Mouse (Mus musculus) embryonic facial prominence, embryonic 12.5 days (tissue): ENCODE results near the gene Pbx1. TPM values are rescaled to one million over a fixed set of nuclear protein-coding genes. Genes with fewer than 3 reads are reported as not detected.

Source experiments
- ATAC-seq: fragments of 200-750 bp; cut with Nextera tagmentation; 2 replicates; pipeline ENCODE4 v1.8.0; 2017; ENCODE audit not compliant: insufficient number of reproducible peaks, insufficient read depth, low FRiP score, low TSS enrichment
- H3K27ac ChIP-seq: fragments of 300-500 bp; sonication (generic); 2 replicates; pipeline ENCODE4 v1.5.1; 2016; ENCODE audit warnings: mild to moderate bottlenecking
- H3K27me3 ChIP-seq: fragments of 300-500 bp; sonication (generic); 2 replicates; pipeline ENCODE4 v1.6.1; 2016; ENCODE audit warnings: mild to moderate bottlenecking, moderate library complexity
- H3K36me3 ChIP-seq: fragments of 300-500 bp; sonication (generic); 2 replicates; pipeline ENCODE4 v1.6.1; 2016; ENCODE audit warnings: mild to moderate bottlenecking
- H3K4me1 ChIP-seq: fragments of 300-500 bp; sonication (generic); 2 replicates; pipeline ENCODE4 v1.6.1; 2016
- H3K4me2 ChIP-seq: fragments of 300-500 bp; sonication (generic); replicated peaks from 2 replicates; pipeline ENCODE4 v1.6.1; 2016; ENCODE audit warnings: mild to moderate bottlenecking, moderate library complexity
- H3K4me3 ChIP-seq: fragments of 300-500 bp; sonication (generic); 2 replicates; pipeline ENCODE4 v1.5.1; 2016; ENCODE audit warnings: mild to moderate bottlenecking
- H3K9ac ChIP-seq: fragments of 300-500 bp; sonication (generic); 2 replicates; pipeline ENCODE4 v1.6.1; 2016; ENCODE audit warnings: mild to moderate bottlenecking, moderate library complexity
- H3K9me3 ChIP-seq: fragments of 300-500 bp; sonication (generic); 2 replicates; pipeline ENCODE4 v1.6.1; 2016; ENCODE audit warnings: mild to moderate bottlenecking, moderate library complexity
- WGBS: fragments of 180-500 bp; shearing (Covaris S2); methylation state at CpG from one replicate; pipeline ENCODE4 v1.1.7; 2016; 5-methylcytosine and 5-hydroxymethylcytosine counted together
- polyA plus RNA-seq: library from polyadenylated mRNA; unstranded; fragments of >200 nt; fragmentation: Nextera tagmentation; extraction: Ambion mirVana; gene quantifications from 2 replicates; pipeline ENCODE4 v1.2.1, GENCODE M21; 2016

The Pbx1 gene
- polyA plus RNA-seq, 1 experiment from 2014 or later: 66.3 TPM

DNA sequence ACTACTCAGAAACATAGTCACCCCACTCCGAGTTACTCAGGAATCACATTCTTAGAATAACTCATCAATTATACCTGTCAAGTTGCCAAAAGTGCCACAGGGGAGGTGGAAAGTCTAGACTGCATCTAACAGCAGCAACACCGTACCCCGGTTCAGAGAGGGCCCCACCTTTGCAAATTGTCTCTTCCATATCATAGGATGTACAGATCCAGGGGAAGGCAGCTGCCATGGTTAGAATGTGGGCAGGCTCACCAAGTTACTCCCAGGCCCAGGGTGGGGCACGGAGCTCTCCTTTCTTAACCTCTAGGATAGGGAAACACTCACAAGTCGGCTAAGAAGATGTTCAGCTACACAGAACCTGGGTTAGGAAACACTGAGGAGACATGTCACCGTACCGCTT is 29.4 kb downstream of the Pbx1 start:
- ATAC-seq: peak; percentile 49; the same call in 1 of the 2 replicates
- no peak overlapping the region for H3K9ac ChIP-seq
- H3K4me2 ChIP-seq: no peak overlapping the region
- H3K4me1 ChIP-seq: peaks cover 50% of the 10 kb centered on the region
- H3K9me3 ChIP-seq: no peaks in the 10 kb centered on the region
- H3K27me3 ChIP-seq: no peaks in the 10 kb centered on the region
- WGBS: 32% methylated on average over 7 of the region's 7 CpGs
- H3K4me3 ChIP-seq: no peak overlapping the region
- H3K36me3 ChIP-seq: peaks cover 23% of the 10 kb centered on the region; the same call in 1 of the 2 replicates
- H3K27ac ChIP-seq: peak overlapping the region; percentile 63; the same call in 1 of the 2 replicates

GRCm38 (mm10) chr1:168395523-168396159 is 36.4 kb downstream of the Pbx1 start:
- Histone ChIP-seq H3K9ac (no peak overlapping the region), H3K4me3 (no peak overlapping the region), H3K4me2 (no peak overlapping the region), H3K36me3 (peaks cover 15% of the 10 kb centered on the region), H3K27ac (no peak overlapping the region), H3K9me3 (no peaks in the 10 kb centered on the region), H3K27me3 (no peaks in the 10 kb centered on the region), H3K4me1 (peaks cover 46% of the 10 kb centered on the region)
- WGBS: 62% methylated on average over 3 of the region's 3 CpGs
- ATAC-seq: no peak

DNA sequence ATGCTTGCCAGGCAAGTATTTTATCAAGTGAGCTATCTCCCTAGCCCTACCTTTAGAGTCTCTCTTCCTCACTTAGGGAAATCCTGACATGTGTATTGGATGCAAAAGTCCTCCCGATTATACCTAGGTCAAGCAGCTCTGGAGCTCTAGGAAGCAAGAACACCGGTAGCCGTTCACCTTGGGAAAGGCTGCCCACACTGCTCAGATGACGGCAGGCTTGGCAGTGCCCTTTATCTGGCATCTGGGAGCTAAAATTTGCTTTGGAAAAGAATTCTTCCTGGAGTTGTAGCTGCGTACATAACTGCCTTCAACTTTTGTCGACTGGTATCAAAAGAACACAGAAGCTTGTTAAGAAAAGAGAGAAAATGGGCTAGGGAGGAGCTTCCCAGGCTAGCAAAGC is 37.5 kb downstream of the Pbx1 start:
- 81% methylated on average over 6 of the region's 6 CpGs for WGBS
- Histone ChIP-seq H3K4me2 (no peak overlapping the region), H3K4me1 (peaks cover 49% of the 10 kb centered on the region), H3K9me3 (no peaks in the 10 kb centered on the region), H3K4me3 (no peak overlapping the region), H3K27ac (0 out of 2 replicates have a peak overlapping the region, but pooled peaks have one; percentile 64), H3K9ac (no peak overlapping the region), H3K27me3 (no peaks in the 10 kb centered on the region), H3K36me3 (peaks cover 9% of the 10 kb centered on the region; the same call in 1 of the 2 replicates)
- ATAC-seq: no peak

- peak overlapping the region; percentile 64 for H3K27ac ChIP-seq
- H3K27me3 ChIP-seq: no peaks in the 10 kb centered on the region
- WGBS: 63% methylated on average over 4 of the region's 4 CpGs
- peaks cover 52% of the 10 kb centered on the region for H3K4me1 ChIP-seq
- no peak overlapping the region for H3K4me2 ChIP-seq
- peaks cover 7% of the 10 kb centered on the region; the same call in 1 of the 2 replicates for H3K36me3 ChIP-seq
- no peak overlapping the region for H3K4me3 ChIP-seq
- no peak for ATAC-seq
- no peaks in the 10 kb centered on the region for H3K9me3 ChIP-seq
- H3K9ac ChIP-seq: no peak overlapping the region
These were observed 38.6 kb downstream of the Pbx1 start for GRCm38 (mm10) chr1:168393456-168393855.

- peaks cover 52% of the 10 kb centered on the region for H3K4me1 ChIP-seq
- H3K4me2 ChIP-seq: peak overlapping the region; percentile 37
- H3K27ac ChIP-seq: peak overlapping the region; percentile 74
These were observed 39.6 kb downstream of the Pbx1 start for GRCm38 (mm10) chr1:168392500-168392853.

GRCm38 (mm10) chr1:168391617-168392499 is 40.2 kb downstream of the Pbx1 start:
- H3K27ac ChIP-seq: peak overlapping the region; percentile 74
- H3K27me3 ChIP-seq: no peaks in the 10 kb centered on the region
- H3K36me3 ChIP-seq: peaks cover 7% of the 10 kb centered on the region; the same call in 1 of the 2 replicates
- H3K9ac ChIP-seq: no peak overlapping the region
- peaks cover 57% of the 10 kb centered on the region for H3K4me1 ChIP-seq
- 12% methylated on average over 20 of the region's 20 CpGs for WGBS
- peak overlapping the region; percentile 37 for H3K4me2 ChIP-seq
- no peak for ATAC-seq
- no peak overlapping the region for H3K4me3 ChIP-seq
- no peaks in the 10 kb centered on the region for H3K9me3 ChIP-seq

More at GRCm38 (mm10) chr1:168392500-168392853, 39.6 kb downstream of the Pbx1 start:
- Histone ChIP-seq H3K9me3 (no peaks in the 10 kb centered on the region), H3K4me3 (no peak overlapping the region), H3K36me3 (peaks cover 7% of the 10 kb centered on the region; the same call in 1 of the 2 replicates), H3K9ac (no peak overlapping the region), H3K27me3 (no peaks in the 10 kb centered on the region)
- no peak for ATAC-seq
- WGBS: 26% methylated on average over 5 of the region's 5 CpGs

GRCm38 (mm10) chr1:168390748-168391147 is 41.3 kb downstream of the Pbx1 start:
- Histone ChIP-seq H3K27ac (0 out of 2 replicates have a peak overlapping the region, but pooled peaks have one; percentile 74), H3K4me3 (no peak overlapping the region), H3K9ac (no peak overlapping the region), H3K36me3 (peaks cover 7% of the 10 kb centered on the region; the same call in 1 of the 2 replicates), H3K4me1 (peaks cover 65% of the 10 kb centered on the region), H3K4me2 (no peak overlapping the region), H3K27me3 (no peaks in the 10 kb centered on the region), H3K9me3 (no peaks in the 10 kb centered on the region)
- no peak for ATAC-seq

GRCm38 (mm10) chr1:168386159-168386558 is 45.9 kb downstream of the Pbx1 start:
- peak overlapping the region; percentile 8; the same call in 1 of the 2 replicates for H3K4me2 ChIP-seq
- ATAC-seq: no peak
- peaks cover 72% of the 10 kb centered on the region for H3K4me1 ChIP-seq

GRCm38 (mm10) chr1:168384594-168384955 is 47.5 kb downstream of the Pbx1 start:
- peak overlapping the region; percentile 86 for H3K27ac ChIP-seq
- H3K36me3 ChIP-seq: peaks cover 3% of the 10 kb centered on the region; the same call in 1 of the 2 replicates
- no peak overlapping the region for H3K4me3 ChIP-seq
- H3K4me1 ChIP-seq: peaks cover 77% of the 10 kb centered on the region
- WGBS: 15% methylated on average over 6 of the region's 6 CpGs
- no peak for ATAC-seq
- H3K27me3 ChIP-seq: no peaks in the 10 kb centered on the region
- H3K9me3 ChIP-seq: no peaks in the 10 kb centered on the region
- H3K9ac ChIP-seq: no peak overlapping the region
- H3K4me2 ChIP-seq: 0 out of 2 replicates have a peak overlapping the region, but pooled peaks have one; percentile 1

More at GRCm38 (mm10) chr1:168386159-168386558, 45.9 kb downstream of the Pbx1 start:
- no peaks in the 10 kb centered on the region for H3K36me3 ChIP-seq
- H3K27me3 ChIP-seq: no peaks in the 10 kb centered on the region
- WGBS: 76% methylated on average over 6 of the region's 6 CpGs
- H3K9me3 ChIP-seq: no peaks in the 10 kb centered on the region
- no peak overlapping the region for H3K4me3 ChIP-seq
- H3K9ac ChIP-seq: no peak overlapping the region
- peak overlapping the region; percentile 74 for H3K27ac ChIP-seq

- ATAC-seq: no peak
- no peak overlapping the region for H3K9ac ChIP-seq
These were observed 48.1 kb downstream of the Pbx1 start for GRCm38 (mm10) chr1:168383832-168384593.

DNA sequence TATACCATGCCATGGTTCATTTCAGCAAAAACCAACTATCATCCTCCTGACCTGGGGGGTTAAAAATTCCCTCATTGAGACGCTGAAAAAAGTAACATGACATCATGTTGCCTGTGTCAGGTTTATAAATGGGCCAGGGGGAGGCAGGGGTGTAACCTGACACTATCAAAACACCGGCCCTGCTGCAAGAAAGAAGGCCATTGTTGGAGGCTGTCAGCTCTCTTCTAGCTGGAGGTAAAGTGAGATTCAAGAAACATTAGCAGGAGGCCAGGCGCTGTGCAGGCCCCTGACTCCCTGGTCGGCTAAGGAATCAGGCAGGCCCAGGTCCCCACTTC is 49.3 kb downstream of the Pbx1 start:
- Histone ChIP-seq H3K27ac (peak overlapping the region; percentile 86), H3K4me2 (peak overlapping the region; percentile 18; the same call in 1 of the 2 replicates), H3K9ac (no peak overlapping the region), H3K9me3 (no peaks in the 10 kb centered on the region), H3K27me3 (no peaks in the 10 kb centered on the region), H3K36me3 (peaks cover 6% of the 10 kb centered on the region; the same call in 1 of the 2 replicates), H3K4me3 (no peak overlapping the region), H3K4me1 (peaks cover 80% of the 10 kb centered on the region)
- under 1% methylated on average over 4 of the region's 4 CpGs for WGBS
- peak; percentile 76 for ATAC-seq

More at GRCm38 (mm10) chr1:168383832-168384593, 48.1 kb downstream of the Pbx1 start:
- Histone ChIP-seq H3K36me3 (peaks cover 6% of the 10 kb centered on the region; the same call in 1 of the 2 replicates), H3K4me3 (no peak overlapping the region), H3K4me2 (no peak overlapping the region), H3K4me1 (peaks cover 75% of the 10 kb centered on the region), H3K27me3 (no peaks in the 10 kb centered on the region), H3K27ac (peak overlapping the region; percentile 86), H3K9me3 (no peaks in the 10 kb centered on the region)
- 29% methylated on average over 5 of the region's 5 CpGs for WGBS
